Mouse (Mus musculus) liver, postnatal 0 days (tissue): ENCODE results near the gene Irf1.

ENCODE experiments used
- CTCF ChIP-seq: sonication (generic); IDR thresholded peaks from 2 replicates; pipeline ENCODE4 v1.5.1; 2016; ENCODE audit warnings: antibody characterized with exemption, low read depth
- EP300 ChIP-seq: IDR thresholded peaks from 2 replicates; pipeline ENCODE4 v1.6.1; 2016; ENCODE audit warnings: antibody characterized with exemption, low read depth, mild to moderate bottlenecking

GRCm38 (mm10) chr11:53773641-53774360, 4.0 kb downstream of the Irf1 start:
- TF ChIP-seq EP300 = no peak
- no peak for TF ChIP-seq CTCF
